Mouse (Mus musculus) kidney, adult 2 months (tissue): Measurements from ENCODE around the gene Fis1. TPM values are rescaled to one million over a fixed set of nuclear protein-coding genes. Genes with fewer than 3 reads are reported as not detected.

Experiments
- DNase-seq: peaks from one replicate; pipeline ENCODE4 v3.0.0; 2021
- H3K27ac ChIP-seq: fragments of 200-500 bp; 2 replicates; pipeline ENCODE4 v1.5.1; 2012; ENCODE audit warnings: low read depth, low read length, control low read depth, inconsistent platforms; ENCODE audit not compliant: insufficient read depth
- H3K27me3 ChIP-seq: fragments of 200-500 bp; replicated peaks from 2 replicates; pipeline ENCODE4 v1.6.1; 2012; ENCODE audit warnings: mild to moderate bottlenecking, moderate library complexity, low read length, inconsistent platforms; ENCODE audit not compliant: control insufficient read depth, insufficient read depth
- H3K36me3 ChIP-seq: fragments of 200-500 bp; 2 replicates; pipeline ENCODE4 v1.6.1; 2012; ENCODE audit warnings: mild to moderate bottlenecking, moderate library complexity, low read length, inconsistent platforms; ENCODE audit not compliant: control insufficient read depth, insufficient read depth
- H3K4me1 ChIP-seq: fragments of 200-500 bp; 2 replicates; pipeline ENCODE4 v1.6.1; 2011; ENCODE audit warnings: low read length; ENCODE audit not compliant: control insufficient read depth, insufficient read depth
- H3K4me3 ChIP-seq: fragments of 200-500 bp; 2 replicates; pipeline ENCODE4 v1.5.1; 2011; ENCODE audit warnings: mild to moderate bottlenecking, low read depth, low read length, control low read depth; ENCODE audit not compliant: insufficient read depth
- CTCF ChIP-seq: fragments of 200-500 bp; conservative IDR thresholded peaks from 2 replicates; pipeline ENCODE4 v1.5.1; 2011; ENCODE audit warnings: low read depth, mild to moderate bottlenecking, control low read depth, low read length, moderate library complexity, mixed read lengths; ENCODE audit not compliant: insufficient read depth, insufficient read length
- POLR2A ChIP-seq: fragments of 200-500 bp; IDR thresholded peaks from one replicate; pipeline ENCODE4 v1.6.1; 2011; ENCODE audit warnings: low read depth, low read length, control low read depth
- WGBS: fragments of 180-500 bp; shearing (Covaris S2); methylation state at CpG from one replicate; pipeline ENCODE4 v1.1.7; 2018; 5-methylcytosine and 5-hydroxymethylcytosine counted together
- polyA plus RNA-seq: library from polyadenylated mRNA; depleted of rRNA; stranded (reverse); fragments of >200 nt; gene quantifications from 2 replicates; pipeline ENCODE4 v1.2.3, GENCODE M21; 2012

Fis1 gene
- polyA plus RNA-seq, 1 experiment = 313 TPM

DNA sequence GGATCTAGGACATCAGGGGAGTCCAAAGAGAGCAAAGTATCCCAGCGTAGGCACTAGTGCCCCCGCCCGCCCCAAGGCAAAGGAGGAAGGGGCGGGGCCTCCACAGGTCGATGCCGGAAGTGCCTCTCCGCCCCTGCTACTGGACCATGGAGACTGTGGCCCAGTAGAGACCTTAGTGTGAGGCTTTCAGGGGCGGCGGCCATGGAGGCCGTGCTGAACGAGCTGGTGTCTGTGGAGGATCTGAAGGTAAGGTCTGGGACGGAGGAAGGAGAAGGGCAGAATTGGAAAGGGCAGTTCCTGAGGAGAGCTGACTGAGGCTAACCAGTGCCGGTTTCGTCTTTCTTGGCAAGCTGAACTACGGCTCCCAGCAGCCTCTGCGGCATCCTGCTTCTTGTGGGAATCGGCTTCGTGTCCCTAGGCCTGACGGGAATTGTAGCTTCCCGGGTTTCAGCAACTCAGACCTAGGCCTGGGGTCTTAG is 8.9 kb downstream of the Fis1 start:
- Histone ChIP-seq H3K4me3 (peak overlapping the region; percentile 66), H3K4me1 (peaks cover 48% of the 10 kb centered on the region), H3K36me3 (no peaks in the 10 kb centered on the region; the same call in 1 of the 2 replicates), H3K27ac (peak overlapping the region; percentile 92), H3K27me3 (no peaks in the 10 kb centered on the region)
- TF ChIP-seq CTCF (0 out of 2 replicates have a peak, but pooled peaks have one; percentile 3), POLR2A (no peak)
- peak; percentile 96 for DNase-seq
- under 1% methylated on average over 20 of the region's 20 CpGs for whole genome bisulfite sequencing

DNA sequence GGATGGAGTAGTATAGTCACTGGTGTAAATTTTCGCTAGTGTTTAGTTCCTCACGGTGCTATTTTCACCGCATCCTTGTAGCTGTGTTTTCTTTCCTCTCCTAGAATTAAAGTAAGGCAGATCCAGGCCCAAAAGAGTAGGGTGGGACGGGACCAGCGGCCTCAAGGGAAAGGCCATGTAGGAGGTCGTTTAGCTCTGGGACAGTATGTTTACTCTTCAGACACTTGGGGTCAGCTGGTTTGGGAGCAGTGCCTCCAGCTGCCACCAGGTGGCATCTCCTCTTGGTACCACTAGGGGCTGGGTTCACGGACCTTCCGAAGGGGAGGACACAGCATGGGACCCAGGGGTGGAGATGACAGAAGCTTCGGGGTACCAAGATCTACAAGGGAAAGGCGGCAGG is 9.4 kb downstream of the Fis1 start:
- Histone ChIP-seq H3K36me3 (no peaks in the 10 kb centered on the region; the same call in 1 of the 2 replicates), H3K27me3 (no peaks in the 10 kb centered on the region), H3K4me3 (peak overlapping the region; percentile 66), H3K27ac (peak overlapping the region; percentile 92), H3K4me1 (peaks cover 52% of the 10 kb centered on the region)
- peak; percentile 88 for DNase-seq
- TF ChIP-seq CTCF (peak; percentile 88), POLR2A (no peak)
- 1% methylated on average over 10 of the region's 10 CpGs for WGBS

DNA sequence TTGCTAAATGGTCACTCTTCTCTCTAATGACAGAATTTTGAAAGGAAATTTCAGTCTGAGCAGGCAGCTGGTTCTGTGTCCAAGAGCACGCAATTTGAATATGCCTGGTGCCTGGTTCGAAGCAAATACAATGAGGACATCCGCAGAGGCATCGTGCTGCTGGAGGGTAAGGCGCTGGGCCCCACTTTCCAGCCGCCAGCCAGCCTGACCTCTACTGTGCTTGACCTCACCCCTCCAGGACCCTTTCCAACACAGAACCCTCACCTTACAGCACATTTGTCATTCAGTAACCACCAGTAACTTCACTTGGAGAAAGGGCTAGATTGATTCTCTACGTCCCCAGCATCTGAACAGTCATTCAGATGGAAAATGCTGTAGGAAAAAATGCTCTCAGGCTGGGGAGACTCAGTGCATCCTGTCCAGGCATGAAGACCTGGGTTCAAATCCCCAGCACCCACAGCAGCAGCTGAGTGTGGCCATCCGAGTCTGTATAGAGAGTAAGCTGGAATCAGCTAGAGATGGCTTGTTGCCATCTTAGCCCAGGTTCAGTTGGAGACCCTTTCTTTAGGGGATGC is 10.0 kb downstream of the Fis1 start:
- Histone ChIP-seq H3K27ac (peak overlapping the region; percentile 18), H3K27me3 (no peaks in the 10 kb centered on the region), H3K4me3 (peak overlapping the region; percentile 66; the same call in 1 of the 2 replicates), H3K4me1 (peaks cover 52% of the 10 kb centered on the region), H3K36me3 (no peaks in the 10 kb centered on the region; the same call in 1 of the 2 replicates)
- DNase-seq = no peak
- WGBS = 52% methylated on average over 8 of the region's 8 CpGs
- TF ChIP-seq POLR2A = no peak
- no peak for TF ChIP-seq CTCF

DNA sequence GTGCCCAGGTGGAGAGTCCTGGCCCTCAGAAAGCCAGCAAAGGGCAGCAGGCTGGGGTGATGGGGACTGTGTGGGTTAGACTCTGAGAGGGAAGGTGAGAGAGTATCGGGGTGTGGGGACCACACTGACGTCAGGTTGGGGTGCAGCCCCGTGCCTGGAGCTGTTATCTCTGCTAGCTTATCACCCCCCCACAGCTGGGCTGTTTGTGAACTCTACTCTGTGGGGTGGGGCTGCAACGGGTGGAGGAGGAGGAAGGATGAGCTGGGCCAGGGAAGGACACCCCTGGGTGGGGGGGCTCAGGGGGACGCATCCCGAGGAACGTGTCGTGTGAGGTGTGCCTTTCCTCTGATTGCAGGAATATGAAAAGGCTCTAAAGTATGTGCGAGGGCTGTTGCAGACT is 12.1 kb downstream of the Fis1 start:
- TF ChIP-seq CTCF = no peak
- TF ChIP-seq POLR2A = no peak
- DNase-seq = peak; percentile 16
- peaks cover 43% of the 10 kb centered on the region for H3K4me1 ChIP-seq
- no peak overlapping the region for H3K4me3 ChIP-seq
- H3K27me3 ChIP-seq = no peaks in the 10 kb centered on the region
- no peaks in the 10 kb centered on the region; the same call in 1 of the 2 replicates for H3K36me3 ChIP-seq
- 67% methylated on average over 9 of the region's 9 CpGs for WGBS
- H3K27ac ChIP-seq = peak overlapping the region; percentile 79

DNA sequence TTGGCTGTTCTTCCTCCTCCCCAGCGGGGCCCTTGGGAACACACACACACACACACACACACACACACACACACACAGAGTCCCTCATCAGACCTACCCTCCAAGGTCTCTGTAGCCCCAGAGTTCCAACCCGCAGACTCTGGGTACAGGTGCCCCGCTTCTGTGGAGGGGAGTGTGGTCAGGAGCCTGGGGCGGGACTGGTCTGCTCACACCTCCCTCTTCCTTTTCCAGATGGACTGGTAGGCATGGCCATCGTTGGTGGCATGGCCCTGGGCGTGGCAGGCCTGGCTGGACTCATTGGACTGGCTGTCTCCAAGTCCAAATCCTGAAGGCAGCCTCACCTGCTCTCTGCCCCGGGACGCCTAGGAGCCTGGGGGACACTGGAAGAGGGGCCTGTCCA is 12.6 kb downstream of the Fis1 start:
- TF ChIP-seq POLR2A (no peak), CTCF (no peak)

DNA sequence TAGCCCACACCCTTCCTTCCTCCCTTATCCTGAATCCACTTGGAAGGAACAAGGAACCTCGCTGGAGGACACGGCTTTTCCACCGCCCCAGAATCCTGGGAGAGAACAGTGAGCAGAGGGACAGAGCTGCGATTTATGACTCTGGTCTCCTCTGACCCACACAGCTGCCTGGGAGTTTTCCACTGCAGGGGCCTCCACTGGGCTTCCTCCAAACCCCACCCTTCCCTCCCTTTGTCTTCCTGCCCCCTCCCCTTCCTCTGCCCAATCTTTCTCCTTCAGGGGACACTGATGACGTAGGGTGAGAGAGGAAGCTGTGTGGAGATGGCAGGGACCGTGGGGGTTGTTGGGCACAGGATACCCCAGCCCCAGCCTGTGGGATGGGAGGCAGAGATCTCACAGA is 13.3 kb downstream of the Fis1 start, which contains the start of gene Cldn15:
Cldn15 (plus strand) TSS at position 286 of the 400 bp plus-strand sequence.
- WGBS = 24% methylated on average over 6 of the region's 6 CpGs
- Histone ChIP-seq H3K27ac (peak within 1 kb of the TSS; percentile 89), H3K36me3 (no peaks in the 10 kb centered on the region; the same call in 1 of the 2 replicates), H3K27me3 (no peaks in the 10 kb centered on the region), H3K4me3 (peak within 1 kb of the TSS; percentile 25; the same call in 1 of the 2 replicates), H3K4me1 (peaks cover 35% of the 10 kb centered on the region)
- peak; percentile 91 for DNase-seq
- TF ChIP-seq CTCF (no peak), POLR2A (peak; percentile 13)

More for the DNA sequence above, 12.6 kb downstream of the Fis1 start:
- 46% methylated on average over 8 of the region's 8 CpGs for WGBS
- H3K4me3 ChIP-seq = no peak overlapping the region
- peak overlapping the region; percentile 79 for H3K27ac ChIP-seq
- peaks cover 41% of the 10 kb centered on the region for H3K4me1 ChIP-seq
- DNase-seq = peak; percentile 69
- H3K36me3 ChIP-seq = no peaks in the 10 kb centered on the region; the same call in 1 of the 2 replicates
- H3K27me3 ChIP-seq = no peaks in the 10 kb centered on the region

DNA sequence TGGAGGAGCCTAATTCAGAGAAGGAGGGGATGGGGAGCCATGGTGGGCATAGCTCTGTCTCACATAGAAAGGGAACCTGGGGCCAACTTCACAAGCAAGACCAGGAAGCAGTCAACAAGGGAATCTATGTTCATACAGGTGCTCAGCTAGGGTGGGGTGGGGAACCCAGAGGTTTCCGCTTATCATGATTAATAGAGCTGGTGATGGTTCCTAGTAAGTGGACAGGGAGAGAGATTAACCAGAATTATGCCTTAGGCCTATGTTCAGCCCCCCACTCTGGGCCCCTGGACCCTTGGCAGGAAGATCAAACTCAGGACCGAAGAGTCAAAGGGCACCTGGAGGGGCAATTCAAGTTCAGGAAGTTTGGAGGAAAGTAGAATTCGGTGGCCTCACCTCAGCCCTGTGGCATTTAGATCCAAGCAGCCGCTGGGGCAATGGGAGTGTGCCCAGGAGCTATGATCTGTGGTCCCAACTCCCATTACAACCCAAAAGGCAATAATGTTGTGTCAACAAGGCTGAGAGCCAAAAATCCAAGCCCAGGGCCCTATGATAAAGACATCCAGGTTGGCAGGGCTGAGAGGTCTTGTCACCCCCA is 13.9 kb downstream of the Fis1 start:
- Histone ChIP-seq H3K36me3 (no peaks in the 10 kb centered on the region; the same call in 1 of the 2 replicates), H3K27ac (peak overlapping the region; percentile 89), H3K27me3 (no peaks in the 10 kb centered on the region), H3K4me3 (peak overlapping the region; percentile 25; the same call in 1 of the 2 replicates), H3K4me1 (peaks cover 32% of the 10 kb centered on the region)
- 44% methylated on average over 4 of the region's 4 CpGs for WGBS
- TF ChIP-seq CTCF (no peak), POLR2A (no peak)
- DNase-seq = peak; percentile 56
